Mouse (Mus musculus): Measurements from ENCODE around the gene Wdr77. TPM values are rescaled to one million over a fixed set of nuclear protein-coding genes. Genes with fewer than 3 reads are reported as not detected.

Gene Wdr77
- polyA plus RNA-seq, 1 experiment from 2014 or later, result 99.4 TPM

- H3K4me2 ChIP-seq, result no peak overlapping the region
- no peak for ATAC-seq (ENCODE audit: low FRiP score)
- 77% methylated on average over 7 of the region's 7 CpGs for WGBS
- no peaks in the 10 kb centered on the region for H3K36me3 ChIP-seq
- H3K9me3 ChIP-seq, result no peaks in the 10 kb centered on the region
- H3K27me3 ChIP-seq, result no peaks in the 10 kb centered on the region
- no peaks in the 10 kb centered on the region for H3K4me1 ChIP-seq (replicated peaks)
- H3K9ac ChIP-seq, result no peak overlapping the region
- no peak overlapping the region for H3K4me3 ChIP-seq
- no peak overlapping the region for H3K27ac ChIP-seq
Measured at GRCm38 (mm10) chr3:105927561-105928194, 31.5 kb upstream of the Wdr77 start.

GRCm38 (mm10) chr3:105928195-105928569 is 31.0 kb upstream of the Wdr77 start:
- ATAC-seq (ENCODE audit: low FRiP score), result no peak
- no peak overlapping the region for H3K27ac ChIP-seq
- no peaks in the 10 kb centered on the region for H3K36me3 ChIP-seq
- H3K4me1 ChIP-seq (replicated peaks), result no peaks in the 10 kb centered on the region
- WGBS, result 86% methylated on average over 3 of the region's 3 CpGs
- no peak overlapping the region for H3K4me2 ChIP-seq
- no peaks in the 10 kb centered on the region for H3K27me3 ChIP-seq
- no peak overlapping the region for H3K9ac ChIP-seq
- H3K4me3 ChIP-seq, result no peak overlapping the region
- H3K9me3 ChIP-seq, result no peaks in the 10 kb centered on the region

- ATAC-seq (ENCODE audit: low FRiP score), result no peak
- WGBS, result 92% methylated on average over 6 of the region's 6 CpGs
- Histone ChIP-seq H3K4me1 (replicated peaks) (no peaks in the 10 kb centered on the region), H3K27me3 (no peaks in the 10 kb centered on the region), H3K9me3 (no peaks in the 10 kb centered on the region), H3K4me3 (no peak overlapping the region), H3K36me3 (no peaks in the 10 kb centered on the region), H3K27ac (no peak overlapping the region), H3K4me2 (no peak overlapping the region), H3K9ac (no peak overlapping the region)
Measured at GRCm38 (mm10) chr3:105928781-105929180, 30.4 kb upstream of the Wdr77 start.

GRCm38 (mm10) chr3:105929821-105930220 is 29.3 kb upstream of the Wdr77 start:
- WGBS, result 89% methylated on average over 7 of the region's 7 CpGs
- H3K4me1 ChIP-seq (replicated peaks), result no peaks in the 10 kb centered on the region
- no peak for ATAC-seq (ENCODE audit: low FRiP score)
- H3K4me2 ChIP-seq, result no peak overlapping the region
- no peaks in the 10 kb centered on the region for H3K27me3 ChIP-seq
- no peak overlapping the region for H3K4me3 ChIP-seq
- no peaks in the 10 kb centered on the region for H3K9me3 ChIP-seq
- no peaks in the 10 kb centered on the region for H3K36me3 ChIP-seq
- no peak overlapping the region for H3K9ac ChIP-seq
- H3K27ac ChIP-seq, result no peak overlapping the region

GRCm38 (mm10) chr3:105931095-105931494 is 28.1 kb upstream of the Wdr77 start:
- Histone ChIP-seq H3K4me2 (no peak overlapping the region), H3K27ac (no peak overlapping the region), H3K36me3 (no peaks in the 10 kb centered on the region), H3K4me3 (no peak overlapping the region), H3K9ac (no peak overlapping the region), H3K4me1 (replicated peaks) (no peaks in the 10 kb centered on the region), H3K9me3 (no peaks in the 10 kb centered on the region), H3K27me3 (no peaks in the 10 kb centered on the region)
- ATAC-seq (ENCODE audit: low FRiP score), result no peak
- WGBS, result 95% methylated on average over 2 of the region's 2 CpGs

GRCm38 (mm10) chr3:105932240-105933071 is 26.7 kb upstream of the Wdr77 start, which contains the start of gene I830077J02Rik:
Gene I830077J02Rik (minus strand): TSS chr3:105932664.
- no peak for ATAC-seq (ENCODE audit: low FRiP score)
- Histone ChIP-seq H3K9ac (no peak within 1 kb of the TSS), H3K4me3 (no peak within 1 kb of the TSS), H3K27me3 (no peaks in the 10 kb centered on the region), H3K4me1 (replicated peaks) (no peaks in the 10 kb centered on the region), H3K4me2 (no peak within 1 kb of the TSS), H3K36me3 (peaks cover 8% of the 10 kb centered on the region), H3K27ac (no peak within 1 kb of the TSS), H3K9me3 (no peaks in the 10 kb centered on the region)
- 90% methylated on average over 8 of the region's 8 CpGs for WGBS

GRCm38 (mm10) chr3:105933926-105934325 is 25.2 kb upstream of the Wdr77 start:
- Histone ChIP-seq H3K36me3 (peaks cover 14% of the 10 kb centered on the region), H3K27me3 (no peaks in the 10 kb centered on the region), H3K4me2 (no peak overlapping the region), H3K4me3 (no peak overlapping the region), H3K4me1 (replicated peaks) (no peaks in the 10 kb centered on the region), H3K27ac (no peak overlapping the region), H3K9me3 (no peaks in the 10 kb centered on the region), H3K9ac (no peak overlapping the region)
- 96% methylated on average over 6 of the region's 6 CpGs for WGBS
- no peak for ATAC-seq (ENCODE audit: low FRiP score)

GRCm38 (mm10) chr3:105935033-105935432 is 24.1 kb upstream of the Wdr77 start:
- ATAC-seq (ENCODE audit: low FRiP score), result no peak
- H3K27me3 ChIP-seq, result no peaks in the 10 kb centered on the region
- 86% methylated on average over 5 of the region's 5 CpGs for WGBS
- no peak overlapping the region for H3K27ac ChIP-seq
- H3K4me3 ChIP-seq, result no peak overlapping the region
- H3K9ac ChIP-seq, result no peak overlapping the region
- no peak overlapping the region for H3K4me2 ChIP-seq
- H3K36me3 ChIP-seq, result peaks cover 17% of the 10 kb centered on the region
- H3K4me1 ChIP-seq (replicated peaks), result no peaks in the 10 kb centered on the region
- H3K9me3 ChIP-seq, result no peaks in the 10 kb centered on the region

- Histone ChIP-seq H3K9me3 (no peaks in the 10 kb centered on the region), H3K36me3 (peaks cover 27% of the 10 kb centered on the region), H3K27me3 (no peaks in the 10 kb centered on the region), H3K4me3 (no peak overlapping the region), H3K4me1 (replicated peaks) (no peaks in the 10 kb centered on the region), H3K9ac (no peak overlapping the region), H3K4me2 (no peak overlapping the region), H3K27ac (no peak overlapping the region)
- 96% methylated on average over 4 of the region's 4 CpGs for whole genome bisulfite sequencing
- no peak for ATAC-seq (ENCODE audit: low FRiP score)
Measured at GRCm38 (mm10) chr3:105936111-105936510, 23.1 kb upstream of the Wdr77 start.

- H3K4me1 ChIP-seq (replicated peaks), result peaks cover 1% of the 10 kb centered on the region; the same call in 1 of the 2 replicates
- H3K4me3 ChIP-seq, result no peak overlapping the region
- H3K27me3 ChIP-seq, result no peaks in the 10 kb centered on the region
- peaks cover 67% of the 10 kb centered on the region for H3K36me3 ChIP-seq
- no peak overlapping the region for H3K9ac ChIP-seq
- no peak overlapping the region for H3K4me2 ChIP-seq
- 95% methylated on average over 7 of the region's 7 CpGs for WGBS
- no peak overlapping the region for H3K27ac ChIP-seq
- no peaks in the 10 kb centered on the region for H3K9me3 ChIP-seq
- ATAC-seq (ENCODE audit: low FRiP score), result no peak
Measured at GRCm38 (mm10) chr3:105951348-105951747, 7.8 kb upstream of the Wdr77 start.

- Histone ChIP-seq H3K4me2 (peak overlapping the region; percentile 80), H3K9ac (no peak overlapping the region), H3K4me1 (replicated peaks) (peaks cover 40% of the 10 kb centered on the region), H3K27me3 (no peaks in the 10 kb centered on the region), H3K9me3 (no peaks in the 10 kb centered on the region), H3K36me3 (peaks cover 40% of the 10 kb centered on the region), H3K27ac (no peak overlapping the region), H3K4me3 (no peak overlapping the region; the same call in 1 of the 2 replicates)
- 97% methylated on average over 1 of the region's 1 CpGs for WGBS
- ATAC-seq (ENCODE audit: low FRiP score), result no peak
Measured at GRCm38 (mm10) chr3:105957235-105957634, 1.9 kb upstream of the Wdr77 start.

- peak overlapping the region; percentile 91 for H3K4me3 ChIP-seq
- peaks cover 40% of the 10 kb centered on the region for H3K4me1 ChIP-seq (replicated peaks)
- no peaks in the 10 kb centered on the region for H3K27me3 ChIP-seq
- no peak for ATAC-seq (ENCODE audit: low FRiP score)
- peak overlapping the region; percentile 97 for H3K9ac ChIP-seq
- peak overlapping the region; percentile 80 for H3K4me2 ChIP-seq
- no peaks in the 10 kb centered on the region for H3K9me3 ChIP-seq
- WGBS, result 52% methylated on average over 5 of the region's 5 CpGs
- peaks cover 40% of the 10 kb centered on the region for H3K36me3 ChIP-seq
- H3K27ac ChIP-seq, result no peak overlapping the region
Measured at GRCm38 (mm10) chr3:105958204-105958603, 965 bp upstream of the Wdr77 start.

GRCm38 (mm10) chr3:105959585-105959984 is 416 bp downstream of the Wdr77 start:
- Histone ChIP-seq H3K9me3 (no peaks in the 10 kb centered on the region), H3K36me3 (peaks cover 44% of the 10 kb centered on the region), H3K9ac (peak overlapping the region; percentile 96), H3K4me1 (replicated peaks) (peaks cover 40% of the 10 kb centered on the region), H3K4me3 (peak overlapping the region; percentile 91), H3K27ac (peak overlapping the region; percentile 81), H3K4me2 (peak overlapping the region; percentile 87), H3K27me3 (no peaks in the 10 kb centered on the region)
- under 1% methylated on average over 26 of the region's 26 CpGs for WGBS
- peak; percentile 83 for ATAC-seq (ENCODE audit: low FRiP score)

All from hindbrain, embryonic 13.5 days (tissue).